8 mouse cellular contexts compared by ENCODE assay signal in the genomic region with DNA sequence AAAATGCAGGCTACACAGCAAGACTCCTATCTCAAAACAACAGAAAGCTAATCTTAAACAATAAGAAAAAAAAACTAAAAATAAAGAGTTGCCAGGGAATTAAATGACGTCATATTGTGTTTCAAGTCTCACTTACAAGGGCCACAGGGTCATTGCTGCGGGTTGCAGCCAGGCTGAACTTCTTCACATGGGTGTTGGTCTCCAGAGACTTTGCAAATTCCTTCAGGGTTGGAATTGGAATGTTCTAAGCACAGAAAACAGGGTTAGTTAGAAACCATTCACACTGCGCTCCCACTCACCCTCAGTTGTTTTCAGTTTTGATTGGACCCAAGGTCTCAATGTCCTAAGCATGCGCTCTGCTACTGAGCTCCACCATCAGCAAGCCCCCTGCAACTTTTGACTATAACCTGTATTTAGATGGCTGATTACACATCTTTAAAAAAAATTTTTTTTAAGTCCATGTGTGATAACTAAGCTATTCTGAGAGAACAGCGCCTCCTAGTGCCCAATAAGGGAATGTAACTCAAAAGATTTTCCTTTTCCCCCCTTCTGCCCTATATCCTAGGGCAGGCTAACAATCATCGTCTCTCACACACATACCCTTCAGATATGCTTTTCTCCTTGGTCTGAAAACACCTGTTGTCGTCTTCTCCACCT. TPM values are rescaled to one million over a fixed set of nuclear protein-coding genes. Genes with fewer than 3 reads are reported as not detected.
DNase-seq lines count a peak whose midpoint lies in the region; ATAC-seq and TF ChIP-seq lines count a peak whose summit lies in the region.

No protein-coding gene starts in this region.

- no peaks in the 10 kb centered on the region for H3K79me2 ChIP-seq in CH12.LX (replicated peaks; ENCODE audit: control insufficient read depth, extremely low read depth, insufficient read depth, poor library complexity, severe bottlenecking)

- H3K27ac ChIP-seq in CH12.LX (ENCODE audit: insufficient read depth, low read depth) = no peak overlapping the region
- no peak overlapping the region for H3K27ac ChIP-seq in kidney, postnatal 0 days
- H3K27ac ChIP-seq in small intestine, adult 2 months (ENCODE audit: insufficient read depth, low read depth, low read length) = no peak overlapping the region
- no peak overlapping the region for H3K27ac ChIP-seq in midbrain, embryonic 15.5 days

- 40% methylated on average over 7 of the region's 7 CpGs for whole genome bisulfite sequencing in kidney, postnatal 0 days
- WGBS in small intestine, adult 2 months = 42% methylated on average over 7 of the region's 7 CpGs
- WGBS in midbrain, embryonic 15.5 days = 56% methylated on average over 7 of the region's 7 CpGs

- peak; percentile 77 for ATAC-seq in common myeloid progenitor, adult 5-6 weeks (replicated peaks; ENCODE audit: low read depth, poor library complexity, severe bottlenecking)
- ATAC-seq in kidney, postnatal 0 days (replicated peaks; ENCODE audit: low FRiP score, low read depth) = peak; percentile 5; the same call in 1 of the 2 replicates
- ATAC-seq in midbrain, embryonic 15.5 days (replicated peaks) = no peak; the same call in 1 of the 2 replicates

- no peak for TF ChIP-seq POLR2A in CH12.LX (IDR thresholded peaks at IDR 0.05; ENCODE audit: low read depth, low read length)
- TF ChIP-seq POLR2A in small intestine, adult 2 months (IDR thresholded peaks at IDR 0.05; ENCODE audit: low read depth, low read length) = no peak

- DNase-seq in heart, adult 18-20 months = peak; percentile 53 to 58
- no peak for DNase-seq in heart, postnatal 25 days (ENCODE audit: low spot score)
- DNase-seq in CH12.LX (ENCODE audit: extremely low read depth) = peak; percentile 57
- peak; percentile 81 for DNase-seq in kidney, postnatal 0 days (ENCODE audit: low spot score)
- DNase-seq in cerebellum, postnatal 25 days = no peak

- no peak overlapping the region for H3K4me2 ChIP-seq in CH12.LX (ENCODE audit: insufficient read depth, low read depth, poor library complexity, severe bottlenecking)
- no peak overlapping the region; the same call in 1 of the 2 replicates for H3K4me2 ChIP-seq in kidney, postnatal 0 days (ENCODE audit: low read length)
- H3K4me2 ChIP-seq in midbrain, embryonic 15.5 days = no peak overlapping the region

- no peak overlapping the region for H3K4me3 ChIP-seq in CH12.LX (replicated peaks in 1 of 3; ENCODE audit: low read depth in 2 of 3, low read length in 2 of 3, poor library complexity in 1 of 3)
- H3K4me3 ChIP-seq in kidney, postnatal 0 days (replicated peaks; ENCODE audit: low read depth, low read length) = no peak overlapping the region
- H3K4me3 ChIP-seq in small intestine, adult 2 months (ENCODE audit: low read depth, low read length) = no peak overlapping the region
- H3K4me3 ChIP-seq in midbrain, embryonic 15.5 days = no peak overlapping the region

- H3K9me3 ChIP-seq in CH12.LX (replicated peaks; ENCODE audit: low read length) = no peaks in the 10 kb centered on the region
- no peaks in the 10 kb centered on the region for H3K9me3 ChIP-seq in kidney, postnatal 0 days (replicated peaks; ENCODE audit: low read length)
- no peaks in the 10 kb centered on the region for H3K9me3 ChIP-seq in midbrain, embryonic 15.5 days

- in situ Hi-C loops in CH12.LX (cut with MboI; ENCODE audit: low pct_ligation_motif_present, low pct_unique_long_range_greater_than_20kb, low sequenced_read_pairs) = loop anchor here (10.0 kb wide), 1 partner anchor 67 kb away; no protein-coding TSS in a partner anchor

- intact Hi-C loops in heart, postnatal 25 days (cut with DNase I) = loop anchor here (1.0 to 10.0 kb wide), 3 partner anchors 61 to 220 kb away; no protein-coding TSS in a partner anchor

- no peaks in the 10 kb centered on the region for H3K27me3 ChIP-seq in CH12.LX (replicated peaks)
- no peaks in the 10 kb centered on the region for H3K27me3 ChIP-seq in kidney, postnatal 0 days (ENCODE audit: insufficient read depth, low read length)
- no peaks in the 10 kb centered on the region for H3K27me3 ChIP-seq in small intestine, adult 2 months (ENCODE audit: control insufficient read depth, insufficient read depth, low read length)
- H3K27me3 ChIP-seq in midbrain, embryonic 15.5 days (replicated peaks) = no peaks in the 10 kb centered on the region

- H3K36me3 ChIP-seq in CH12.LX (replicated peaks in 1 of 2; ENCODE audit: control insufficient read depth in 1 of 2, insufficient read depth in 1 of 2, low read length in 1 of 2) = no peaks in the 10 kb centered on the region
- no peaks in the 10 kb centered on the region for H3K36me3 ChIP-seq in kidney, postnatal 0 days (ENCODE audit: insufficient read depth, low read length)
- H3K36me3 ChIP-seq in small intestine, adult 2 months (ENCODE audit: control insufficient read depth, insufficient read depth, low read length) = no peaks in the 10 kb centered on the region
- H3K36me3 ChIP-seq in midbrain, embryonic 15.5 days (replicated peaks) = peaks cover 69% of the 10 kb centered on the region

- TF ChIP-seq EP300 in CH12.LX (IDR thresholded peaks at IDR 0.05; ENCODE audit: low read length) = no peak

- no peak overlapping the region for H3K9ac ChIP-seq in CH12.LX (ENCODE audit: insufficient read depth, low read depth)
- H3K9ac ChIP-seq in kidney, postnatal 0 days (ENCODE audit: low read depth, low read length) = no peak overlapping the region
- H3K9ac ChIP-seq in midbrain, embryonic 15.5 days = no peak overlapping the region

- TF ChIP-seq RAD21 in CH12.LX (IDR thresholded peaks at IDR 0.05; ENCODE audit: low read depth, low read length) = peak; percentile 95

- no peaks in the 10 kb centered on the region for H3K4me1 ChIP-seq in CH12.LX (ENCODE audit: control insufficient read depth in 1 of 2, insufficient read depth in 2 of 2)
- no peaks in the 10 kb centered on the region for H3K4me1 ChIP-seq in kidney, postnatal 0 days (replicated peaks; ENCODE audit: insufficient read depth, low read length)
- H3K4me1 ChIP-seq in small intestine, adult 2 months (ENCODE audit: control insufficient read depth, insufficient read depth, insufficient read length, low read length) = no peaks in the 10 kb centered on the region; the same call in 1 of the 2 replicates
- H3K4me1 ChIP-seq in midbrain, embryonic 15.5 days = no peaks in the 10 kb centered on the region

- dilution Hi-C loops in CH12.LX (cut with MboI; ENCODE audit: extremely low pct_ligation_motif_present, extremely low pct_unique_long_range_greater_than_20kb, low sequenced_read_pairs) = no loop called here

- TF ChIP-seq CTCF in CH12.LX (conservative IDR thresholded peaks at IDR 0.05 in 1 of 2, IDR thresholded peaks at IDR 0.05 in 1 of 2; ENCODE audit: low read depth in 2 of 2, low read length in 2 of 2) = peak; percentile 80 to 96
- TF ChIP-seq CTCF in kidney, postnatal 0 days (IDR thresholded peaks at IDR 0.05; ENCODE audit: low read depth) = peak; percentile 77
- peak; percentile 45; the same call in 1 of the 2 replicates for TF ChIP-seq CTCF in small intestine, adult 2 months (IDR thresholded peaks at IDR 0.05; ENCODE audit: extremely low read depth, insufficient read length, insufficient replicate concordance, low read depth, low read length)

TF ChIP-seq in CH12.LX, 34 proteins besides CTCF, POLR2A, EP300 and RAD21 (continues in another document):
- TF ChIP-seq MYC (IDR thresholded peaks at IDR 0.05; ENCODE audit: low read depth, low read length) (peak; percentile 89), ZNF384 (IDR thresholded peaks at IDR 0.05; ENCODE audit: low read depth, low read length) (peak; percentile 97), MAX (IDR thresholded peaks at IDR 0.05; ENCODE audit: low read length) (peak; percentile 56; the same call in 1 of the 2 replicates), JUND (conservative IDR thresholded peaks at IDR 0.05; ENCODE audit: low read depth, low read length) (peak; percentile 59), ZC3H11A (IDR thresholded peaks at IDR 0.05; ENCODE audit: low read depth, low read length) (peak; percentile 62), POLR2AphosphoS2 (IDR thresholded peaks at IDR 0.05; ENCODE audit: low read depth, low read length) (no peak), PAX5 (IDR thresholded peaks at IDR 0.05; ENCODE audit: low read length) (no peak), E2F4 (IDR thresholded peaks at IDR 0.05; ENCODE audit: insufficient replicate concordance, low read depth, low read length) (0 out of 2 replicates have a peak, but pooled peaks have one; percentile 37), TBP (conservative IDR thresholded peaks at IDR 0.05; ENCODE audit: low read depth, low read length) (no peak), TCF12 (IDR thresholded peaks at IDR 0.05; ENCODE audit: low read depth, low read length) (0 out of 2 replicates have a peak, but pooled peaks have one; percentile 9)

RNA-seq across cellular contexts. Expression of gene Tmod3, which starts 22.4 kb away (rescaled TPM):
- 10 to 100 TPM; 51.0 to 64.7 TPM for total RNA-seq in heart, adult 18-20 months (2021)
- total RNA-seq in heart, postnatal 25 days (2021) = 10 to 100 TPM; 62.9 to 74.0 TPM
- total RNA-seq in CH12.LX (2012; rRNA removed) (40.5 and 41.1 TPM in 2 replicates), CH12.LX (2014; rRNA removed) (71.0 and 77.1 TPM in 2 replicates)
- 52.0 and 59.0 TPM in 2 replicates for polyA plus RNA-seq in CH12.LX (2012; ENCODE audit: insufficient read length, low read depth)
- total RNA-seq in common myeloid progenitor, adult 5-6 weeks (2017) = 73.1 and 81.4 TPM in 2 replicates
- polyA plus RNA-seq in kidney, postnatal 0 days (2015; fragmentation: Nextera tagmentation; extraction: Ambion mirVana) = 120 and 131 TPM in 2 replicates
- 6.0 and 13.4 TPM in 2 replicates for polyA plus RNA-seq in small intestine, adult 2 months (2012; rRNA removed)
- 76.5 and 86.1 TPM in 2 replicates for polyA plus RNA-seq in midbrain, embryonic 15.5 days (2015; fragmentation: Nextera tagmentation; extraction: Ambion mirVana)

RNA-seq across cellular contexts. Expression of gene Tmod2, which starts 29.3 kb away (rescaled TPM):
- total RNA-seq in heart, adult 18-20 months (2021) = 1 to 10 TPM; 3.1 to 4.3 TPM
- total RNA-seq in heart, postnatal 25 days (2021) = 1 to 10 TPM; 4.6 to 5.3 TPM
- total RNA-seq in CH12.LX (2012; rRNA removed) (1.6 and 1.7 TPM in 2 replicates), CH12.LX (2014; rRNA removed) (0.08 and 0.16 TPM in 2 replicates)
- 0.10 and 0.17 TPM in 2 replicates for polyA plus RNA-seq in CH12.LX (2012; ENCODE audit: insufficient read length, low read depth)
- not detected in 2 replicates for total RNA-seq in common myeloid progenitor, adult 5-6 weeks (2017)
- polyA plus RNA-seq in kidney, postnatal 0 days (2015; fragmentation: Nextera tagmentation; extraction: Ambion mirVana) = 12.4 and 15.6 TPM in 2 replicates
- polyA plus RNA-seq in small intestine, adult 2 months (2012; rRNA removed) = 0.15 and 0.42 TPM in 2 replicates
- 280 and 308 TPM in 2 replicates for polyA plus RNA-seq in midbrain, embryonic 15.5 days (2015; fragmentation: Nextera tagmentation; extraction: Ambion mirVana)

RNA-seq across cellular contexts. Expression of gene Lysmd2, which starts 43.7 kb away (rescaled TPM):
- total RNA-seq in heart, adult 18-20 months (2021) = 10 to 100 TPM in 1 of 2 experiments, 1 to 10 TPM in 1; 9.9 to 11.9 TPM
- total RNA-seq in heart, postnatal 25 days (2021) = 1 to 10 TPM; 7.3 to 8.4 TPM
- total RNA-seq in CH12.LX (2012; rRNA removed) (16.2 and 18.6 TPM in 2 replicates), CH12.LX (2014; rRNA removed) (14.2 and 18.1 TPM in 2 replicates)
- polyA plus RNA-seq in CH12.LX (2012; ENCODE audit: insufficient read length, low read depth) = 10.4 and 11.7 TPM in 2 replicates
- 2.4 and 3.1 TPM in 2 replicates for total RNA-seq in common myeloid progenitor, adult 5-6 weeks (2017)
- polyA plus RNA-seq in kidney, postnatal 0 days (2015; fragmentation: Nextera tagmentation; extraction: Ambion mirVana) = 31.4 and 34.7 TPM in 2 replicates
- polyA plus RNA-seq in small intestine, adult 2 months (2012; rRNA removed) = 8.8 and 13.7 TPM in 2 replicates
- polyA plus RNA-seq in midbrain, embryonic 15.5 days (2015; fragmentation: Nextera tagmentation; extraction: Ambion mirVana) = 27.8 and 31.9 TPM in 2 replicates

Comparison
In these comparisons a context has a peak if more than half of its experiments do, and no peak if none do; other contexts are left out.
1. DNase-seq: peak in heart, adult 18-20 months (2 of 2), CH12.LX (single experiment) and kidney, postnatal 0 days (single experiment); none in heart, postnatal 25 days (single experiment) and cerebellum, postnatal 25 days (0 of 2).
2. Peak in every context shown above with its lines, with median percentiles within 50 percentile points of each other: CTCF ChIP-seq.